Mouse (Mus musculus) liver, embryonic 15.5 days (tissue): ENCODE data around the gene Pknox1. TPM values are rescaled to one million over a fixed set of nuclear protein-coding genes. Genes with fewer than 3 reads are reported as not detected.
"Not testable (repeated sequence)": the region's sequence is repeated elsewhere in the genome, so short reads cannot be mapped to it uniquely, and the experiment has no call there.

Experiments used
- ATAC-seq: fragments of 200-750 bp; cut with Nextera tagmentation; 2 replicates; pipeline ENCODE4 v1.8.0; 2017; ENCODE audit warnings: moderate number of reproducible peaks, mild to moderate bottlenecking, moderate library complexity; ENCODE audit not compliant: insufficient read depth
- H3K27ac ChIP-seq: fragments of 300-500 bp; sonication (generic); replicated peaks from 2 replicates; pipeline ENCODE4 v1.5.1; 2015; ENCODE audit warnings: mild to moderate bottlenecking, inconsistent platforms
- H3K27me3 ChIP-seq: fragments of 300-500 bp; sonication (generic); 2 replicates; pipeline ENCODE4 v1.6.1; 2015; ENCODE audit warnings: mild to moderate bottlenecking, inconsistent platforms
- H3K36me3 ChIP-seq: fragments of 300-500 bp; sonication (generic); replicated peaks from 2 replicates; pipeline ENCODE4 v1.6.1; 2015; ENCODE audit warnings: moderate library complexity, mild to moderate bottlenecking, inconsistent platforms
- H3K4me1 ChIP-seq: fragments of 300-500 bp; sonication (generic); replicated peaks from 2 replicates; pipeline ENCODE4 v1.6.1; 2015; ENCODE audit warnings: inconsistent platforms
- H3K4me2 ChIP-seq: fragments of 300-500 bp; sonication (generic); 2 replicates; pipeline ENCODE4 v1.6.1; 2015; ENCODE audit warnings: moderate library complexity, mild to moderate bottlenecking, inconsistent platforms
- H3K4me3 ChIP-seq: fragments of 300-500 bp; sonication (generic); replicated peaks from 2 replicates; pipeline ENCODE4 v1.5.1; 2015; ENCODE audit warnings: mild to moderate bottlenecking, inconsistent platforms
- H3K9ac ChIP-seq: fragments of 300-500 bp; sonication (generic); 2 replicates; pipeline ENCODE4 v1.6.1; 2015; ENCODE audit warnings: moderate library complexity, mild to moderate bottlenecking, inconsistent platforms
- H3K9me3 ChIP-seq: fragments of 300-500 bp; sonication (generic); replicated peaks from 2 replicates; pipeline ENCODE4 v1.6.1; 2016; ENCODE audit warnings: inconsistent platforms
- WGBS: fragments of 180-500 bp; shearing (Covaris S2); methylation state at CpG from one replicate; pipeline ENCODE4 v1.1.7; 2015; ENCODE audit warnings: mixed read lengths; ENCODE audit not compliant: insufficient replicate concordance; 5-methylcytosine and 5-hydroxymethylcytosine counted together
- polyA plus RNA-seq: library from polyadenylated mRNA; unstranded; fragments of >200 nt; fragmentation: Nextera tagmentation; extraction: Ambion mirVana; gene quantifications from 2 replicates; pipeline ENCODE4 v1.2.1, GENCODE M21; 2015

Gene Pknox1
- polyA plus RNA-seq, 1 experiment from 2014 or later: 10.1 TPM

DNA sequence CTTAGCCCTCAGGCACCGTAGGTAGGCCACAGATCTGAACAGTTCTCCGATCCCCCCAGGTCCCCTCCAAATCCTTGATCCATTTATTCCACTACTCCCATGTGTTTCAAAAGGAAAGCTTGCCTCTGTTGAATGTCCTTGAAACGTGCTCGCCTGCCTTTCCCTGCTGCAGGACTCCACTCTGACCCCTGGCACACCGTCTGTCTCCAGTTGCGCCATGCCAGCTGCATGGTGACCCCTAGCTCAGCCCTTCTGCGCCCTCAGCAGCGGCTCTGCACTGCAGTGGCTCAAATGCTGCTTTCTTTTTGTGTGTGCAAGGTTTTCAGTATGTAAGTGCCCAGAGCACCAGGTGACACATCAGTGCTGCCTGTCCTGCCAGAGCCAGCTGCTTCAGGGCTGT lies 34.1 kb downstream of the Pknox1 start:
- H3K27me3 ChIP-seq: no peaks in the 10 kb centered on the region
- no peak overlapping the region for H3K4me2 ChIP-seq
- WGBS: 71% methylated on average over 8 of the region's 8 CpGs
- H3K4me1 ChIP-seq: no peaks in the 10 kb centered on the region
- H3K4me3 ChIP-seq: no peak overlapping the region
- no peak overlapping the region for H3K27ac ChIP-seq
- no peak overlapping the region for H3K9ac ChIP-seq
- H3K36me3 ChIP-seq: peaks cover 42% of the 10 kb centered on the region
- H3K9me3 ChIP-seq: no peaks in the 10 kb centered on the region
- no peak for ATAC-seq

DNA sequence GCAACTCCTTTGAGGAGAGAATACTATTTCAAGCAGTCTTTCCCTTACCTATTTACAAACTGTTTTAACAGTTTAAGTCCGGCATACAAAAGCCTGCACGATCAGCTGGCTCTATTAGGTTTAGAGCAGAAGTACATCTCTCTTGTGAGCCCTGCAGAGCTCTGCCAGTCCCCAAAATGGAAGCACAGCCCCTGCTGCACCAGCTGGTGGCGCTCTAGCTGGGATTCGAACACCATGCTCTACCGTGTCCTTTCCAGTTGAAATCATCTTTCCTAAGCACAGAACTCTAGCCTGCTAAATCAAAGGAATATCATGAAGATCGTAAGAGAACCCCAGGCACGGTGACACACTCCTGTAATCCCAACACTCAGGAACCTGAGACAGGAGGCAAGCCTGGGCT lies 41.9 kb downstream of the Pknox1 start:
- H3K36me3 ChIP-seq: peaks cover 42% of the 10 kb centered on the region
- no peak overlapping the region for H3K27ac ChIP-seq
- H3K9ac ChIP-seq: no peak overlapping the region
- no peaks in the 10 kb centered on the region for H3K4me1 ChIP-seq
- ATAC-seq: no peak
- H3K4me3 ChIP-seq: no peak overlapping the region
- H3K9me3 ChIP-seq: no peaks in the 10 kb centered on the region
- H3K4me2 ChIP-seq: no peak overlapping the region
- H3K27me3 ChIP-seq: no peaks in the 10 kb centered on the region
- WGBS: 68% methylated on average over 7 of the region's 7 CpGs

DNA sequence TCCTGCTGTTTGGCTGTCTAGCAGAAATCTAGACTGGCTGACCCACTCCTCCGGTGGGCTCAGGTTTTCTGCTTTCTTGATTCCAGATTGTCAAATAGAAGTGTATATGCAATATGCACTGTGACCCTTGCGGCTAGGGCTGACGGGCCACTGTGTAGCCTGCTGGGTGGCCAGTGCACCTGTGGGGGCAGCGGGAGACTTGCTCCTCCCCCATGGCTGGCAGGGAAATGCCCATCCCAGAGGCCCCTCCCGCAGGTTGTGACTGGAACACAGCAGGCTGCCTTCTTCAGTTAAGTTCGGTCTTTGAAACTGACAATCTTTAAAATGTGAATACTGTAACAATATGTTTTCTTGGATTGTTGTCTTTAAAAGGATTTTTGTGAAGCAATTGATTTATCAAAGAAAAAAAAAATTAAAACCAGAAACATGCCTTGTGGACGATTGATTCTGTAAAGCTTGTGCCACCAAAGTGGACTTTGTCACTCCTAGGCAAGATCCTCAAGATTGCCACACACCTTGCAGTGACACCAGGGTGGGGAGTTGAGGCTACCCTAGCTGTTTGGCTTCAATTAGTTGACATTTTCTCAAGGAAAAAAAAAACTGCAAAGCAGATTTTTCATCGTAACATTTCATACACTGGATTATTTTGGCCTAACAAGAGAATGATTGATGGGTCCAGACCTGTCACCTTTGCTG lies 42.9 kb downstream of the Pknox1 start:
- Histone ChIP-seq H3K9ac (no peak overlapping the region), H3K4me3 (no peak overlapping the region), H3K27ac (no peak overlapping the region), H3K9me3 (no peaks in the 10 kb centered on the region), H3K4me2 (no peak overlapping the region), H3K4me1 (no peaks in the 10 kb centered on the region), H3K36me3 (peaks cover 39% of the 10 kb centered on the region), H3K27me3 (no peaks in the 10 kb centered on the region)
- WGBS: 74% methylated on average over 8 of the region's 8 CpGs
- ATAC-seq: no peak

DNA sequence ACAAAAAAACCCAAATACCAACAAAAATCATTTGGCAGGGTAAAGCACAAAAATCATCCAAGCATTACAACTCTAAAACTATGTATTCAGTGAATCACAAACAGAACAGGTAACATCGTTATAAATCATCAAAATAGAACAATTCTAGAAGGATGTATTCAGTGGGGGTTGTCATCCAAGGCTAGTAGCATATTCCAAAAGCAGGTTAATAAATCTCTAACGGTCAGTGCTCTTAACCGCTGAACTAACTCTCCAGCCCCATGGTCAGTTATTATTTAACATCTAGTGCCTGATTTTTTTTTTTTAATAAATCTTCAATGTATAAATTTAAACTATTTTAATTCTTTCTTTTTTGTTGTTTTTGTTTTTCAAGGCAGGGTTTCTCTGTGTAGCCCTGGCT lies 44.6 kb downstream of the Pknox1 start:
- H3K27me3 ChIP-seq, H3K9me3 ChIP-seq, H3K4me3 ChIP-seq, H3K4me1 ChIP-seq, H3K9ac ChIP-seq, H3K27ac ChIP-seq, H3K4me2 ChIP-seq, ATAC-seq: not testable (repeated sequence)
- 85% methylated on average over 3 of the region's 3 CpGs for WGBS
- peaks cover 23% of the 10 kb centered on the region for H3K36me3 ChIP-seq

DNA sequence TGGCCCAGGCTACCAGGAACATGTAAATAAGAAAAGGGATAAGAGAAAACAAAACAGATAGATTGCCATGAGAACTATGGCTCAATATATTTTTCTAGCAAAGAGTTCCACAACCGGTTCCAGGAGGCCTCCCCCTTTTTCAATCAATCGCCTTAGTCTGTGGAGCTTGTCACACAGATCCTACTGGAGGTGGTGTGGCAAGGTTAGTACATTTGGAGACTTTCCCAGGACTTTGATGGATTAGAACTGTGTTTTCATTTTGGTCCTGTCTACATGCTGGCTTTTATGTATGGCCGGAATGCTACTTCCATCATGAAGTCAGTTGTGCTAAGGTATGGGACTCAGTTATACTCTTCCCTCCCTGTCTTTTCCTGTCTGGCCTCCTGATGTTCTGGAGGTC lies 45.4 kb downstream of the Pknox1 start:
- H3K4me2 ChIP-seq: no peak overlapping the region
- 77% methylated on average over 3 of the region's 3 CpGs for WGBS
- H3K4me3 ChIP-seq: no peak overlapping the region
- no peaks in the 10 kb centered on the region for H3K9me3 ChIP-seq
- H3K36me3 ChIP-seq: peaks cover 18% of the 10 kb centered on the region
- H3K4me1 ChIP-seq: no peaks in the 10 kb centered on the region
- ATAC-seq: no peak
- H3K9ac ChIP-seq: no peak overlapping the region
- H3K27me3 ChIP-seq: no peaks in the 10 kb centered on the region
- no peak overlapping the region for H3K27ac ChIP-seq

DNA sequence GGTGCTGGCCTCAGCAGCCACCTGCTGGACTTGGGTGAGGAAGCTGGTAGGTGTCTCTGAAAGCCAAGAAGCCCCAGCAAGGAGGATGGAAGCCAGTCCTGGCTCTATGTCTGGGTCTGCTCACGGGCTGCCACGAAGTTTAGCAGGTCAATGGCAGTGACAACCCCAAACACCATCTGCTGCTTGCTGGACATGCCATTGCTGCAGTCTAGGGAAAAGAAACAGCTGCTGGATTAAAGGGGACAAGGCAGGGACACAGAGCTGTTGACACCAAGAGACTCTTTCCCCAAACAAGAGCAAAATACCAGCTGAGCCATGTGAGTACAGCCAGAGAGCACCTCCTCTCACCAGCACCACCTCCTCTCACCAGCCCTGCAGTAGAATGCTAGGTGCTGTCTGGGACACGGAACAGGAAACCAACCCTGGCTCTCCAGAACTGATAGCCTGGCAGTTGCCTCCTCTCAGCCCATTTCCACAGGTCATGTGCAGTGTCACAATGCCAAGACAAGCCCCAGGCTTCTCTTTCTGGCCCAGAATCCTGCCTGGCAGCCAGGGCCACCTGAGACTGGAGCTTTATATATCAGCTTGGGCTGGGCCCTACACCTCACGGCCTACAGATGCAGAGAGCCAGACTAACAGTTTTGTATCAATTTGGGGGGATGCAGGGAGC lies 48.7 kb downstream of the Pknox1 start:
- Histone ChIP-seq H3K4me1 (no peaks in the 10 kb centered on the region), H3K9ac (no peak overlapping the region), H3K4me2 (no peak overlapping the region), H3K27me3 (no peaks in the 10 kb centered on the region), H3K4me3 (no peak overlapping the region), H3K36me3 (0 out of 2 replicates have a peak, but pooled peaks cover 10% of the 10 kb centered on the region), H3K27ac (no peak overlapping the region), H3K9me3 (no peaks in the 10 kb centered on the region)
- WGBS: 51% methylated on average over 4 of the region's 4 CpGs
- no peak for ATAC-seq

DNA sequence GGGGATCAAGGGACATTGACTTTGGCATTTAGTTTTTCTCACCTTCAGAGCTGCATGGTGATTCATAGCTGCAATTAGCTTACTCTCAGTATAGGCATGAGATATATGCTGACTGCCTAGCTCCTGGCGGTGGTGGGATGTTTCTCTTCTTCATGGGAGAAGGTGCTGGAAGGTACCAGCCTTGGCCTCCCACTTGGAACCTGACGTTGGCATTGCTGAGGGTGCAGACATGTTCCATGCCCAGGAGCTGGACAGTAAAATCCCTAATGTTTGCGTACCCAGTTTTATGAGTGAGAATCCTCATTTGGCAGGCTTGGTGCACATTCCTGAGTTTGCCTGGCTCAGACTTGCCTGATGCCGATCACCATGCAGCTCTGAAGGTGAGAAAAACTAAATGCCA lies 58.6 kb downstream of the Pknox1 start:
- 70% methylated on average over 4 of the region's 4 CpGs for WGBS
- no peak overlapping the region for H3K4me2 ChIP-seq
- no peak overlapping the region for H3K4me3 ChIP-seq
- H3K9ac ChIP-seq: no peak overlapping the region
- no peaks in the 10 kb centered on the region for H3K4me1 ChIP-seq
- H3K9me3 ChIP-seq: no peaks in the 10 kb centered on the region
- H3K27me3 ChIP-seq: no peaks in the 10 kb centered on the region
- no peak overlapping the region for H3K27ac ChIP-seq
- no peak for ATAC-seq
- peaks cover 11% of the 10 kb centered on the region; the same call in 1 of the 2 replicates for H3K36me3 ChIP-seq

DNA sequence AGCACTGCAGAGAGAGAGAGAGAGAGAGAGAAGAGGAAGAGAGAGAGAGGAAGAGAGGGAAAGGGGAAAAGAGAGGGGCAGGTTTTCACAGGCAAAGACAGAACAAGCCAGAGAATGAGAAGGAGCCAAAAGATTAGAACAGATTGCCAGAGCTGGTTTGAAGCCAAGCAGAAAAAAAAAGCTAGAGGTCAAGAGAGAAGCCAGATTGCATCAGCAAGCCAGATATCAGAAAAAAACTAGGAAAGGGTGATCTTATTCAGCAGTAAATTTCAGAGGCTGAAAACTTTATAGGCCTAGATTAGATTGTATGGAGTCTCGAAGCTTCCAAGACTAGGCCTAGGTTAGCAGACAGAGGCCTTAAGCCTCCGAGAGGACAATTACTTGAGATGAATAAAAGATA lies 63.4 kb downstream of the Pknox1 start:
- ATAC-seq: no peak
- WGBS: 71% methylated on average over 2 of the region's 2 CpGs
- H3K36me3 ChIP-seq: peaks cover 3% of the 10 kb centered on the region; the same call in 1 of the 2 replicates
- H3K4me3 ChIP-seq: no peak overlapping the region
- H3K4me1 ChIP-seq: peaks cover 10% of the 10 kb centered on the region; the same call in 1 of the 2 replicates
- no peak overlapping the region for H3K27ac ChIP-seq
- no peak overlapping the region for H3K9ac ChIP-seq
- H3K27me3 ChIP-seq: no peaks in the 10 kb centered on the region
- H3K4me2 ChIP-seq: no peak overlapping the region
- no peaks in the 10 kb centered on the region for H3K9me3 ChIP-seq

DNA sequence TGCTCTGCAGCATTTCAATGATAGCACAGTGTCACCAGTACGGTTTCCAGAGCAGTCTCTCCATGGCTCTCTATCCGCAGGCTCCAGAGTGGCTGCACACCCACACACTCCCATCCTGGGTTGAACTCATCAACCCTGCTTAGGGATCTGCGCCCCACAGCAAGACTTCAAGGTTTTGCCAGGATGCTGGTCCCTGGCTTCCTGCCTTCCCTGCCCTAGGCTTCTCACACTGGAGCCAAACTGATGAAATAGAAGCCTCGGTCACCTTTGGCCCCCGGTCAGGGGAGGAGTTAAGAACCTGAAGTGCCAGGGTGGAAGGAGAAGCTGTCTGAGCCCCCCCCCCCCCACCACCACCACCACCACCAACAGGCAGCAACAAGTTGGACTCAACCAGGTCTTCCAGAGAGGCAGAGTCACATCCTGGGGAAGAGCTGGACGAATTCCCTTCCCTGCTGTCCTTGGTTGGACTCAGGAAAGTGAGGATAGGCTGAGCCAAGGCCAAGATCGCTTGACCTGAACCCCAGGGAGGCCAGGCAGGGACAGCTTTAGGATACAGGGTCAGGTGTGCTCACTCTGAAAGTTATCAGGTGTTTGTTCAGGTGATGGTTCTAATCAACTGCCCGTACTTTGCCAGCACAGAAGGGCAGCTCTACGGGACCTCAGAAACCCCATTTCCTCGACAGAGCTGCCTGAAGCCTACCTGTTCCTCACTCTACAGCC lies 66.7 kb downstream of the Pknox1 start:
- WGBS: 62% methylated on average over 10 of the region's 10 CpGs
- ATAC-seq: no peak
- no peak overlapping the region for H3K9ac ChIP-seq

DNA sequence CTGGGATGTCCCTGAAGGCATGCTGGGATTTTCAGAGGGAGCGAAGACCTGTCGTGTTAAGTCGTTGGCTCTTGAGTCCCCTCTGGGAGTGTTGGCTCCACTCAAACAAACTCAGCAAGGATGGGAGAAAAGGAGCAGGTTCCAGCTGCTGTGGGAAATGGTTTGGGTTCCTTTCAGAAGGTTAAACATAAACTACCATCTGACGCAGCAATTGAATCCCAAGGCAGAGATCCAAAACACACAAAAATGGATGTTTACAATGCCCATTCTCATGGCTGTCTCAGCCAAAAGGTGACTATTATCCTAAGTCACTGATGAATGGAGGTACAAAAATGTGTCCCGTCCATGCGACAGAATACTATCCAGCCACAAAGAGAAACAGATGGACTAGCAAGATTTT lies 68.5 kb downstream of the Pknox1 start:
- Histone ChIP-seq H3K4me2 (peak overlapping the region; percentile 20; the same call in 1 of the 2 replicates), H3K9ac (no peak overlapping the region), H3K4me1 (peaks cover 27% of the 10 kb centered on the region), H3K27ac (peak overlapping the region; percentile 53; the same call in 1 of the 2 replicates), H3K9me3 (no peaks in the 10 kb centered on the region), H3K36me3 (no peaks in the 10 kb centered on the region), H3K4me3 (no peak overlapping the region), H3K27me3 (peaks cover 37% of the 10 kb centered on the region)
- no peak for ATAC-seq
- 62% methylated on average over 6 of the region's 6 CpGs for WGBS

More for the DNA sequence above, 66.7 kb downstream of the Pknox1 start:
- Histone ChIP-seq H3K4me2 (no peak overlapping the region), H3K36me3 (peaks cover 3% of the 10 kb centered on the region; the same call in 1 of the 2 replicates), H3K27ac (no peak overlapping the region), H3K4me1 (peaks cover 10% of the 10 kb centered on the region; the same call in 1 of the 2 replicates), H3K27me3 (peaks cover 20% of the 10 kb centered on the region), H3K9me3 (no peaks in the 10 kb centered on the region), H3K4me3 (no peak overlapping the region)

DNA sequence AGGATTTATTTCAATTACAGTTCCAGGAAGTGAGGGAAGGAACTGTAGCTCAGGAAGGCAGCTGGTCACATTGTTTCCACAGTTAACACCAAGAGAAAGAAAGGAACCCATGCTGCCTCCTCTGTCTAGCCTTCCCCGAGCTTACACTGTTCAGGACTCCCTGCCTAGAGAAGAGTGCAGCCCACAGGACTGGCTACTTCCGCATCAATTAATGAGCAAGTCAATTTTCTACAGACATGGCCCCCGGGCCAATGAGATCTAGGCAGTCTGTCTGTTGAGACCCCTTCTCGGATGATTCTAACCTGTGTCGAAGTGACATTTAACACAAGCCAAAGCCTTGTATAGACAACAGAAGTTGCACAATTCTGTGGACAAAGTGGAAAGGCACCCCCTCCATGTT lies 70.4 kb downstream of the Pknox1 start:
- Histone ChIP-seq H3K27ac (no peak overlapping the region), H3K9ac (no peak overlapping the region), H3K4me2 (peak overlapping the region; percentile 13; the same call in 1 of the 2 replicates), H3K4me3 (no peak overlapping the region), H3K4me1 (peaks cover 30% of the 10 kb centered on the region), H3K36me3 (no peaks in the 10 kb centered on the region), H3K9me3 (no peaks in the 10 kb centered on the region), H3K27me3 (peaks cover 44% of the 10 kb centered on the region)
- WGBS: 51% methylated on average over 5 of the region's 5 CpGs
- no peak for ATAC-seq
